Mouse (Mus musculus) liver, embryonic 12.5 days (tissue): ENCODE measurements at regions not wholly inside any gene's neighbourhood (a gene's known extent, or its start where the extent isn't known, plus 50 kb on each side); places are given as distances from the start of the nearest gene placed in this dataset.
A peak's percentile ranks its signal among the peaks of the same experiment; 100 is the strongest.

Experiments used
- ATAC-seq: fragments of 200-750 bp; cut with Nextera tagmentation; 2 replicates; pipeline ENCODE4 v1.8.0; 2017; ENCODE audit warnings: moderate number of reproducible peaks, mild to moderate bottlenecking, moderate library complexity
- H3K27ac ChIP-seq: fragments of 300-500 bp; sonication (generic); 2 replicates; pipeline ENCODE4 v1.5.1; 2016; ENCODE audit warnings: mild to moderate bottlenecking
- H3K27me3 ChIP-seq: fragments of 300-500 bp; sonication (generic); replicated peaks from 2 replicates; pipeline ENCODE4 v1.6.1; 2016; ENCODE audit warnings: mild to moderate bottlenecking, moderate library complexity
- H3K36me3 ChIP-seq: fragments of 300-500 bp; sonication (generic); 2 replicates; pipeline ENCODE4 v1.6.1; 2016; ENCODE audit warnings: mild to moderate bottlenecking, moderate library complexity
- H3K4me1 ChIP-seq: fragments of 300-500 bp; sonication (generic); 2 replicates; pipeline ENCODE4 v1.6.1; 2016
- H3K4me2 ChIP-seq: fragments of 300-500 bp; sonication (generic); 2 replicates; pipeline ENCODE4 v1.6.1; 2016; ENCODE audit warnings: mild to moderate bottlenecking, moderate library complexity
- H3K4me3 ChIP-seq: fragments of 300-500 bp; sonication (generic); 2 replicates; pipeline ENCODE4 v1.5.1; 2016; ENCODE audit warnings: mild to moderate bottlenecking, moderate library complexity
- H3K9ac ChIP-seq: fragments of 300-500 bp; sonication (generic); 2 replicates; pipeline ENCODE4 v1.6.1; 2016; ENCODE audit warnings: mild to moderate bottlenecking, moderate library complexity
- H3K9me3 ChIP-seq: fragments of 300-500 bp; sonication (generic); replicated peaks from 2 replicates; pipeline ENCODE4 v1.6.1; 2016; ENCODE audit warnings: mild to moderate bottlenecking, moderate library complexity
- WGBS: fragments of 180-500 bp; shearing (Covaris S2); methylation state at CpG from one replicate; pipeline ENCODE4 v1.1.7; 2016; ENCODE audit not compliant: insufficient replicate concordance; 5-methylcytosine and 5-hydroxymethylcytosine counted together

DNA sequence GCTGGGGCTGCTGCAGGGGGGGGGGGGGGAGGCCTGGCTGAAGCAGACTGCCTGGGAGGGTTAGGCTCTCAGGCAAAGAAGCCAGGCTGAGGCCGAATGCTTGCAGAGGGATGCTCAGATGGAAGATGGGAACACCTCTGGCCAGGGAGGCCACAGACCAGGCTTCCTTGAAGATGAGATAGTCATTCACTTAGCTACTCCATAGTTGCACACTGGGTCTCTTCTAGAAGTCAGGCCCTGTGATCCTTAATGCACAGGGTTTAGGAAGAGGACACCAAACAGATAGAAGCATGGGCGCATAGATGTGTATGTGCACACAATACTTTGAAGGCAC lies 162.1 kb downstream of the Cyp26b1 start:
- Histone ChIP-seq H3K9me3 (no peaks in the 10 kb centered on the region), H3K36me3 (no peaks in the 10 kb centered on the region), H3K4me2 (no peak overlapping the region), H3K4me3 (no peak overlapping the region), H3K9ac (no peak overlapping the region), H3K27ac (no peak overlapping the region), H3K27me3 (0 out of 2 replicates have a peak, but pooled peaks cover 4% of the 10 kb centered on the region), H3K4me1 (no peaks in the 10 kb centered on the region)
- ATAC-seq: no peak
- 77% methylated on average over 2 of the region's 2 CpGs for WGBS

DNA sequence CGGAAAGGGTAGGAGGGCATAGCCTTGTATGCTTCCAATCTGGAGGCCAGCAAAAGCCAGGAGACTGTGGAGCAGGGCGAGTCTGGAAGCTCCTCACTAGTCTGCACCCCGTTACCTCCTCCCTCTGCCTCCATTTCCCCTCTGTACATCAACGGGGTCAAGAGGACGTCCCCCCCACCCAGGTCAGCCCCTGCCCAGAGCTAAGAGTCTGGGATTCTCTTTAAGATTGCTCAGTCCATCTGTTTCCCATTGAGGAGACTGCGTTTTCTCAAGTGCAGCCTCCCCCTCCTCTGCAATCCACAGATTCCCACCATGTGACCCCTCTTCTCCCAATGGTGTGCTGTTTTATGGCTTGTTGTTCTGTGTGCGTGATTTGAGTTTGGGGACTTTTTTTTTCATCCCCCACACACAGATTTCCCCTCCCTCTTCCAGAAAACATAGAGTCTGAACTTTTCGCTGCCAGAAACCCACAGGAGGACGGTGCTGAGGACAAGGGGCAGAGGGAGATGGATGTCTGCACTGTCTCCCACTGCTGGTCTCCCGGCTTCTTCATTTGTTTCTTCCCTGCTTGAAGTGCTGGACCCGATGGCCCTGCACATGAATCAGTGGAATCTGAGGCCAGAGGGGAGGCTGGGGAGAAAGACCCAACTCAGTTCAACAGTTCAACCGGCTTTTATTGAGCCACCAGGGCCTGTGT lies 162.6 kb downstream of the Cyp26b1 start:
- no peaks in the 10 kb centered on the region for H3K4me1 ChIP-seq
- 0 out of 2 replicates have a peak, but pooled peaks cover 4% of the 10 kb centered on the region for H3K27me3 ChIP-seq
- H3K9me3 ChIP-seq: no peaks in the 10 kb centered on the region
- no peak for ATAC-seq
- H3K9ac ChIP-seq: no peak overlapping the region
- H3K36me3 ChIP-seq: no peaks in the 10 kb centered on the region
- no peak overlapping the region for H3K4me3 ChIP-seq
- whole genome bisulfite sequencing: 51% methylated on average over 12 of the region's 12 CpGs
- H3K4me2 ChIP-seq: no peak overlapping the region
- no peak overlapping the region for H3K27ac ChIP-seq

DNA sequence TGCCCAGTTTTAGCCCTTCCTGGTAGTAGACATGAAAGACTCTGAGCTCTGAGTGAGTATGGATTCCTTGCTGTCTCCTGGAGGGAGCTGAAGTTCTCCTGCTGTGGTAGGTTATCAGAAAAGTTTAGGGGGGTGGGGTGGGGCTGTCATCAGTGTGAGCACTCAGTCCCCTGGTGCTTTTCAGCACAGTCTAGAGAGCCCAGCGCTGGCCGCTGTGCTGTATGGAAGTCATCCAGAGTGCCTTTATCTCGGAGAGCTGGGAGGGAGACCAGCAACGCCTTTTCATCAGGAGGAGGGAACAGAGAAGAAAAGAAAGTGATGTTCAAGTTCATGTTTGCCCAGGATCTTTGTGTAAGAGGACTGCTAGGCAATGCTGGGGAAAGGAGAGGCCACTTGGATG lies 163.6 kb downstream of the Cyp26b1 start:
- H3K9ac ChIP-seq: no peak overlapping the region
- no peaks in the 10 kb centered on the region for H3K9me3 ChIP-seq
- no peaks in the 10 kb centered on the region for H3K36me3 ChIP-seq
- no peak overlapping the region for H3K4me3 ChIP-seq
- 0 out of 2 replicates have a peak, but pooled peaks cover 4% of the 10 kb centered on the region for H3K27me3 ChIP-seq
- 41% methylated on average over 4 of the region's 4 CpGs for WGBS
- no peak for ATAC-seq
- H3K4me1 ChIP-seq: no peaks in the 10 kb centered on the region
- no peak overlapping the region for H3K27ac ChIP-seq
- H3K4me2 ChIP-seq: no peak overlapping the region

DNA sequence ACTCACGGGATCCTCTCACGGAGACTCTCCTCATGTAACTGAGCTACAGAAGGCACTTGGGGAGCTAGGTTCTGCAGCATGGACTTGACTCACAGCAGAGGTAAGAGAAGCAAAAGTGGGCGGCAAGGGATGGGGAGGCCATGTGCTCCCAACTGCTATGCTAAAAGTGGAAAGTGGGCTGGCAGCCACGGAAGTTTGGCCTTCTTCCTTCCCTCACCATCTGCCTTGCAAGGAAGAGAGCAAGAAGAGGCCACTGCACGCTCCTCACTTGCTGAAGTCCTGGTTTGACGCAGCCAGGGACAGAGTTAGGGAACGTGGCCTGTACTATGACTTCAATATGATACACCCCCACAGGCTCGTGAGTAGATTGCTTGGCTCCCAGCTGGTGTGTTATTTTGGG lies 164.5 kb downstream of the Cyp26b1 start:
- no peaks in the 10 kb centered on the region for H3K4me1 ChIP-seq
- no peak overlapping the region for H3K4me2 ChIP-seq
- H3K27ac ChIP-seq: no peak overlapping the region
- ATAC-seq: no peak
- no peaks in the 10 kb centered on the region for H3K9me3 ChIP-seq
- no peak overlapping the region for H3K4me3 ChIP-seq
- 0 out of 2 replicates have a peak, but pooled peaks cover 4% of the 10 kb centered on the region for H3K27me3 ChIP-seq
- no peaks in the 10 kb centered on the region for H3K36me3 ChIP-seq
- WGBS: 52% methylated on average over 8 of the region's 8 CpGs
- H3K9ac ChIP-seq: no peak overlapping the region

DNA sequence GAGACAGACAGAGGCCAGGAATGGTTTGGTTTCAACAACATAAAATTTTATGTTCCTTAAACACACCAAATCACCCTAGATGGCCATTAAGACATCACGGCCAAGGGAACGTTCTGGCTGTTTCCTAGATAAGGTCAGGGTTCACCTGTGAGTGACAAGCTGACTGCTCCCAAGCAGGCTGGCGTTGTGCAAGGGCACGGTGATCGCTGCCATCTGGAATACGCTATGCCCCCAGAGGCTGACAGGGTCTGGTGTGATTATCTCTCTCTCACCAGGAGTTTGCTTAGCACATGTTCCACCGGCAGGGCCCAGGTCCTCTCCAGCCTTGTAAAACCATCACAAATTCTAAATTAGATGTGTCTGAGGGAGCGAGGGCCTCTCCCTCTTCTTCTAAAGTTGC lies 167.0 kb downstream of the Cyp26b1 start:
- no peak overlapping the region for H3K4me3 ChIP-seq
- no peak overlapping the region for H3K27ac ChIP-seq
- H3K27me3 ChIP-seq: no peaks in the 10 kb centered on the region
- H3K9me3 ChIP-seq: no peaks in the 10 kb centered on the region
- no peaks in the 10 kb centered on the region for H3K4me1 ChIP-seq
- H3K9ac ChIP-seq: no peak overlapping the region
- no peaks in the 10 kb centered on the region for H3K36me3 ChIP-seq
- no peak overlapping the region for H3K4me2 ChIP-seq
- no peak for ATAC-seq
- WGBS: 62% methylated on average over 8 of the region's 8 CpGs

DNA sequence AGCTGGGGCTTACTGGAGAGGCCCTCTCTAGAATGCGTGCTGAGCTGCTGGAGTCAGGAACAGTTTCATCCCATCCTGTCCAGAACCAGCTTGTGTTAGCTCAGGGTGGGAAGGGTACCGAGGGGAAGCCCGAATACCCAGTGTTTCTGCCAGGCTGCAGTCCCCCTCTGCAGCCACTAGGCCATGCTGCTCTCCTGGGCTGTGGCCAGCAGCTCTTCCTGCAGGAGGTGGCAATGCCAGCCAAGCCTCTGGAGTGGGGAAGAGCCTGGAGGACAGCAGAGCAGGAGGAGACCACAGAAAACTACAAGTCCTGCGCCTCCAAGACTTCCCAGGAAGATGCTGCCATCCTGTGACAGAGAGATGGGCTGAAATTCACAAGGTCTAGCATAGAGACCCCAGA lies 167.9 kb downstream of the Cyp26b1 start:
- H3K9ac ChIP-seq: no peak overlapping the region
- no peak overlapping the region for H3K4me3 ChIP-seq
- H3K27ac ChIP-seq: no peak overlapping the region
- no peaks in the 10 kb centered on the region for H3K4me1 ChIP-seq
- H3K4me2 ChIP-seq: no peak overlapping the region
- WGBS: 37% methylated on average over 4 of the region's 4 CpGs
- ATAC-seq: 0 out of 2 replicates have a peak, but pooled peaks have one; percentile 24
- no peaks in the 10 kb centered on the region for H3K9me3 ChIP-seq
- no peaks in the 10 kb centered on the region for H3K27me3 ChIP-seq
- no peaks in the 10 kb centered on the region for H3K36me3 ChIP-seq

DNA sequence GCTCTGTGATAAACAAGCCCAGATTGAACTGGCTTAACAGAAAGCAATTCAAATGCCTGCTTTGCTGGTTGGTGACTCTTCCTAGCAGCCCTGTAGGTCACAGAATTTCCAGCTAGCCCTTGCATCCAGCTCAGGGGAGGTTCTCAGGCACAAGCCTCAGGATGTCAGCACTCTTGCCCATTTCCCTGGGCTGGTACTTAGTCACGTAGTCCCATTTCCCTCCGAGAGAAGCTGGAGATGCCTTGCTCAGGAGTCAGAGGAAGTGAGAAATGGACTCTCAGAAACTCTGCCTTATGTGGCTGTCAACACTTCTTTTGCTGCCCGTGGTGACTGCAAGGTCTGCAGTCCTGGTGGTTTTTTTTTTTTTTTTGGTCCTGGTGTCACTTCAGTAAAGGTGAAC lies 170.8 kb downstream of the Cyp26b1 start:
- ATAC-seq: no peak
- no peak overlapping the region for H3K4me3 ChIP-seq
- no peaks in the 10 kb centered on the region for H3K9me3 ChIP-seq
- no peak overlapping the region for H3K4me2 ChIP-seq
- no peaks in the 10 kb centered on the region; the same call in 1 of the 2 replicates for H3K27me3 ChIP-seq
- no peak overlapping the region for H3K27ac ChIP-seq
- H3K9ac ChIP-seq: no peak overlapping the region
- no peaks in the 10 kb centered on the region for H3K36me3 ChIP-seq
- WGBS: 32% methylated on average over 3 of the region's 3 CpGs
- no peaks in the 10 kb centered on the region for H3K4me1 ChIP-seq

DNA sequence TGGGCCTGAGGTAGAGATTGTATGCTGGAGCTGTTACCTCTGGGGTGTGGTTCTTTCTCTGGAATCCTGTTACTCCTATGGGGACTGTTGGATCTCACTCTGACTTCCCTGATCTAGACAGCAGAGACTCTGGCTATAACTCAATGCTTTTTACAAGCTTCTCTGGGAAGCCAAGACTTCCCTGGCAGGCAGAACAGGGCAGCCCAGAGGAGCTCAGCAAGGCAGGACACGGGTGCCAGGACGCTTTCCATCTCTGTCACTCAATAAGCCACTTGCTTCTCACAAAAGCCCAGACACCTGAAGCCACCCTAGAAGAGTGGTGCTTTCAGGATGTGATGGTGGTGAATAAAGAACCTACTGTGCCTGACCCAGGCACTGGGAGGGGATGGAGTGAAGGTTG lies 174.0 kb downstream of the Cyp26b1 start:
- Histone ChIP-seq H3K27me3 (no peaks in the 10 kb centered on the region; the same call in 1 of the 2 replicates), H3K36me3 (no peaks in the 10 kb centered on the region), H3K4me3 (no peak overlapping the region), H3K4me2 (no peak overlapping the region), H3K27ac (no peak overlapping the region), H3K9me3 (no peaks in the 10 kb centered on the region), H3K9ac (no peak overlapping the region), H3K4me1 (no peaks in the 10 kb centered on the region)
- no peak for ATAC-seq
- 71% methylated on average over 2 of the region's 2 CpGs for WGBS

DNA sequence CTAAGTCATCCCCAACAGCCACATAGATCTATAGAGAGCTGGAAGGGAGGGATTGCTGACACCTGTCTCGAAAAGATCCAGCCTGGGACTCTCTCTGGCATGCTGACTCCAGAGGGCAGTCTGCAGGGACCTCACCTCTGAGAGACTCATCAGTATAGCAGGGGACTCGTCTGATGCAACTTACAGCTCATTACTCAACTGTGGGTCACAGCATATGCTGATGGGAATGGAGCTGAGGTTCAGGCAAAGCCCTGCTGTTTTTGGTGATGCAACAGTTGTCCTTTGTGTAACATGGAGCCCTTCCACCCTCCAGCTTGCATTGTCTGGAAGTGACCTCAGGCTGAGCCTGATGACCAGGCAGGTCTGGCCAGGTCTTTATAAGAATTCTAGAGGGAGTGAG lies 174.4 kb downstream of the Cyp26b1 start:
- no peaks in the 10 kb centered on the region; the same call in 1 of the 2 replicates for H3K27me3 ChIP-seq
- H3K27ac ChIP-seq: no peak overlapping the region
- ATAC-seq: no peak
- H3K4me1 ChIP-seq: no peaks in the 10 kb centered on the region
- no peaks in the 10 kb centered on the region for H3K36me3 ChIP-seq
- no peak overlapping the region for H3K4me3 ChIP-seq
- 31% methylated on average over 2 of the region's 2 CpGs for WGBS
- H3K9me3 ChIP-seq: no peaks in the 10 kb centered on the region
- no peak overlapping the region for H3K9ac ChIP-seq
- no peak overlapping the region for H3K4me2 ChIP-seq

DNA sequence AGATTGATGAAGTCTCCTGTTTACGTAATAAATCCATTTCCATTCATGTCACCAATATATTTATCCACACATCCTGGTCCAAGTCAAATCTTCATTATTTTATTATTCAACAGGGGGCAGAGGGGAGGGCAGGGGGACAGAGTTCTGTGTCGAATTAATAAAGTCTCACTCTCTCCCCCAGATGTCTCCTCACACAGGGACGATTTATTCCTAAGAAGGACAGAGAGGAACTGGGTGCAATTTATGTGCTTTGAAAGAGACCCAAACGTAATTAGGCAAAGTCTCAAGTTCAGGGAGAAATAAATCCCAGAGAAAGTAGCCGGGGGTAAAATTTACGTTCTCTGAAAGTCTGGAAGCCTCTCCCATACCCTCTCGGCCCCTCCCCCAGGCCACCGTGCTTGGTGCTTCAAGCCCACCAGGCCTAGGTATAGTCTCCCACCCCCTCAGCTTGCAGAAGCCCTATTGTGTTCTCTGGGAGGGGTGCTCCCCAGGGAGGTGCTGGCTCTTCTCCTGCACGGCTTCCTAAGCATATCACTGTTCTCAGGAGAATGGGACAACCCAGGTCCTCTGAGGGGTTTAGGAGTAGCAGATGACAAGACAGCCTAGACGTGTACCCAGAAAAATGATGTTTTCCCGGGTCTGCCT lies 176.6 kb downstream of the Cyp26b1 start:
- Histone ChIP-seq H3K36me3 (no peaks in the 10 kb centered on the region), H3K27me3 (no peaks in the 10 kb centered on the region; the same call in 1 of the 2 replicates), H3K4me2 (no peak overlapping the region), H3K27ac (no peak overlapping the region), H3K9me3 (no peaks in the 10 kb centered on the region), H3K4me3 (no peak overlapping the region), H3K4me1 (no peaks in the 10 kb centered on the region), H3K9ac (no peak overlapping the region)
- 55% methylated on average over 11 of the region's 11 CpGs for WGBS
- no peak for ATAC-seq

DNA sequence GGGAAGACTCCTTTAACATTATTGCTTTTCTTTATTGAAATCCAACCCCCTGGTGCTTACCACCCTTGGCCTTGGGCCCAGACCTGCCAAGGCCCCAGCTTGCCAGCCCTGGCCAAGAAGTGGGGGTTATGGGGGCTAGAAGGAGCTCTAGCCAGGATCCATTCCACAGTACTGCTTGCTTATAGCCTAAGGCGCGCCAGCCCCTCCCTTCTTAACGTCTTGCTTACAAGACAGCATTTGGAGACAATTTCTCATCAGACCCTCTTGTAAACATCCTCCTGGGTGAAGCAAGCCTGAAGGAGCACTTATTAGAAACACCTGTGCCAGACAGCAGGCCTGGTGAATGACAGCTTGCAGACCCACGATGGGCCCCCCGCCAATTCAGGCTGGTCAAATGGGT lies 179.3 kb downstream of the Cyp26b1 start:
- WGBS: 67% methylated on average over 5 of the region's 5 CpGs

DNA sequence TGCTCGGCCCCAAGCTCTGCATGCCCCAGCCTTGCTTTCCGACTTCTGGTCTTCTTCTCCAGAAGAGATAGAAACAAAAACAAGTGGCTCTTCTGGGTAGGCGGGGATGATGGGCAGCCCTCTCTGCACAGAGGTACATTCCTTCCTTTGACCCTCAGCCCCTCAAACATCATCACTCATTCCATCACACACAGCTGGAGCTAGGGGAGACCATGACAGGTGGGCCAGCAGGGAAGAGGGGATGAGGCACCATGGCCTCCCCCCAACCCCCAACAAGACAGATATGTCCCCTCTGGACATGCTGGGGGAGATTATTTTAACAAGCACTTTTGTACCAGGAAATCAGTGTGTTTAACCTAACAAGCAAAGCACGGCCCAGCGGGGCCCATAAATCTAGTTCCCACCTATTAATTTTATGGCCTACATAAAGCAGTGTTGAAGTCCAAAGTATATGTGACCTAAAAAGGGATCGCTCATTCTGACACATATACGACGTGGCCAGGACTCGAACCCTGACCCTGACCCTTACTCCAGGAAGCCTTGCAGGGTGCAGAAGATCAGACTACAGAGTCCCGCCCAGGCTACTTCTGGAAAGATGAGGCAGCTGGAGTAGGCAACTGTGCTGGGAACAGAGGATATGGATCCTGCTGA lies 183.7 kb downstream of the Cyp26b1 start:
- Histone ChIP-seq H3K27me3 (peaks cover 8% of the 10 kb centered on the region; the same call in 1 of the 2 replicates), H3K36me3 (no peaks in the 10 kb centered on the region), H3K9ac (no peak overlapping the region), H3K4me3 (no peak overlapping the region), H3K4me2 (no peak overlapping the region), H3K9me3 (no peaks in the 10 kb centered on the region), H3K4me1 (no peaks in the 10 kb centered on the region), H3K27ac (no peak overlapping the region)
- no peak for ATAC-seq
- 71% methylated on average over 10 of the region's 10 CpGs for WGBS

More for the DNA sequence above, 179.3 kb downstream of the Cyp26b1 start:
- ATAC-seq: no peak
- H3K4me3 ChIP-seq: no peak overlapping the region
- no peaks in the 10 kb centered on the region for H3K4me1 ChIP-seq
- no peak overlapping the region for H3K27ac ChIP-seq
- no peaks in the 10 kb centered on the region for H3K36me3 ChIP-seq
- H3K9me3 ChIP-seq: no peaks in the 10 kb centered on the region
- no peaks in the 10 kb centered on the region for H3K27me3 ChIP-seq
- H3K9ac ChIP-seq: no peak overlapping the region
- H3K4me2 ChIP-seq: no peak overlapping the region
